Mouse (Mus musculus) regulatory T cell (primary cell): ENCODE measurements at regions not wholly inside any gene's neighbourhood (a gene's known extent, or its start where the extent isn't known, plus 50 kb on each side); places are given as distances from the start of the nearest gene placed in this dataset.

Experiments
- in situ Hi-C: fragments of 300-600 bp; cut with MboI, MseI; formaldehyde crosslinking; loops from one replicate; pipeline ENCODE4 v1.15.1; 2025; ENCODE audit warnings: high pct_unique_total_duplicates

DNA sequence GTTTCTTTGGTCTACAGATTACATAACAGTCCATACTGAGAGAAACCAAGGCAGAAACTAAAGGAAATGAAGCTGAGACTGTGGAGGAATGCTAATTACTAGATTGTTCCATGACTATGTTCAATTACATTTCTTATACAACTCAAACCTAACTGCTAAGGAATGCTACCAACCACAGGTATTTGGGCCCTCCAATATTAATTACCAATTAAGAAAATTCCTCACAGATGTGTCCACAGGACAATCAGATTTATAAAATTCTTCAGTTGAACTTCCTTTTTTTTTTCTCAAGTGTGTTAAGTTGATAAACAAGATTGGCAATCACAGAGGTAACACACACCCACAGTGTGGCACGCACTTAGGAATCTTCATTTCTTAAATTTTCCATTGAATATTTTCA is 196.8 kb upstream of the A730009L09Rik start:
- in situ Hi-C loops, result no loop called here

DNA sequence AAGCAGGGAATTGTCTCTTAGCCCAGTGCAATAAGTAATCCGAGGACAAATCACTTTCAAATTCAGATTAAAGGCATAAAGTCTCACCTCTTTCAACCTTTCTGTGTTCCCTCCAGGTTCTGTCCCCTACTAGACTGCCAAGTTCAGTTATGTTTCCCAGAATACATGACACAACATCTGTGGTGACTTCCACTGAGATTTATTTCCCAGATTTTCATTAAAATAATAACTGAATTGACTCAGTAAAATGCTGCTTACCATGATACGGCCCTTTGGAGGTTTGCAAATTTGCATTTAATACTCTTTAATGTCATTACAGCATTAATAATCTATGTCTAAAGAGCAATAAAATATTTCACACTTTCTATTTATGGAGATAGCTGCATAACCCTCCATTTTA is 193.4 kb upstream of the A730009L09Rik start:
- in situ Hi-C loops, result no loop called here

DNA sequence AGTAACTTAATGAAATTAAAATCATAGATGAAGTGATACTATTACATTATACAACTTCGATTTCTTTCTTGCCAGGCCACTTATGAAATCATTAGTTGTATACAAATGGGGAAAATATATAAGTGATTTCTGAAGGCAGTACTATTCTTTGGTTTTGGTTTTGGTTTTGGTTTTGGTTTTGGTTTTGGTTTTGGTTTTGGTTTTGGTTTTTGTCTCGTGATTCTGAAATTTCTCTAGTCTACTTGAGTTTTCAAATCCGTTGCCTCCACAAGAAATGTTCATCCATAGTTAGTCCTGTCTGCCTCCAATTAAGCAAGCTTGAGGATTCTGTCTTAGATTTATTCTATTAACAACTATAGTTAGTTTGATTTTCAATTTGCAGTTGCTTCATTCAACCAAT is 184.6 kb upstream of the A730009L09Rik start:
- in situ Hi-C loops, result no loop called here

DNA sequence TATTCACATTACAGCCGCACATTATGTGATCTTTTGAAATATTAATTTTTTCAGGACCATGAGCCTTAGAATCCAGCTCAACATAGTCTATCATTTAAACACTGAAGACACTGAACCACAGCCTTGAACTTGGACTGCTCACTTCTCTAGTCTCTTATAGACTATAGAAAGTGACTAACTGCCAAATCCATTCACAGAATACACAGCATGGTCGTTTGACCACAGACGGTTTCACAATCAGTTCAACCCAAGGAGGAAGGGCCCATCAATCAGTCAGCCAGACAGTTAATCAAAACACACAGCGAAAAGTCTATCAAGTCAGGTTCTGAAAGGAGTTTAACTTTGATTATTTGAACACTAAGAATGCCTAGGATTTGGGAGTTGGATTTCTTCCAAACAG is 168.8 kb upstream of the A730009L09Rik start:
- in situ Hi-C loops, result no loop called here

DNA sequence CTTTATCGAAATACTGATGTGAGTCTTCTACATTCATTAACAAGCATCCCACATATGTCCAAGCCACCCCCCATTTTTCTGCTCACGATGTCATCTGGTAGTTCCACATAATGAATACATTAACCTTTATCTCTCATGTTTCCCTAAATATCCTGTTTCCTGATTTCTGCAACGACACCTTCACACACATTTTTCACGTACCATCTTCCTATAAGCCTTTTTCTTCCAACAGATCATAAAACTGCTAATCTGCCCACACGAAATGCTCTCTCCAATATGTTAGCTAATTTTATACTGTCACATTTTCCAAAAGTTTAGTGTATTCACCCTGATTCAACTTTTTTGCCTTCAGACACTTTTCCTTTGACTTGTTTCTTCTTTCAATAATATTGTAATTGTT is 159.8 kb upstream of the A730009L09Rik start:
- in situ Hi-C loops, result no loop called here

DNA sequence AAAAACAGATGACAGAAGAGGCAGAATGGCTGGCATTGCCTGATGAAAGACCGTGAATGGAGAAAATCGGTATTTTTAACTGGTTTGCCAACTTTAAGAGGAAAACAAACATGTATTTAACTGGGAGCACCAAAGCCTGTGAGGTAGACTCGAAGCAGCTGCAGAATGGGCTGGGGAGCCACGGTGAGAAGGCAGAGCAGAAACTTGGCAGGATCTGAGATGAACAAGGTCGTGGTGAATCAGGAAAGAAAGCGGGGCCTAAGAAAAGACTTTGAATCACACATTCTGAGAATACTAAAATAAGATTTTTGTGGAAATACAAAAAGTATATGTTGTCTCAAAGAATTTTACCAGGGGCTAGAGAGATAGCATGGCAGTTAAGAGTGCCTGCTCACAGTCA is 149.0 kb upstream of the A730009L09Rik start:
- in situ Hi-C loops, result no loop called here

DNA sequence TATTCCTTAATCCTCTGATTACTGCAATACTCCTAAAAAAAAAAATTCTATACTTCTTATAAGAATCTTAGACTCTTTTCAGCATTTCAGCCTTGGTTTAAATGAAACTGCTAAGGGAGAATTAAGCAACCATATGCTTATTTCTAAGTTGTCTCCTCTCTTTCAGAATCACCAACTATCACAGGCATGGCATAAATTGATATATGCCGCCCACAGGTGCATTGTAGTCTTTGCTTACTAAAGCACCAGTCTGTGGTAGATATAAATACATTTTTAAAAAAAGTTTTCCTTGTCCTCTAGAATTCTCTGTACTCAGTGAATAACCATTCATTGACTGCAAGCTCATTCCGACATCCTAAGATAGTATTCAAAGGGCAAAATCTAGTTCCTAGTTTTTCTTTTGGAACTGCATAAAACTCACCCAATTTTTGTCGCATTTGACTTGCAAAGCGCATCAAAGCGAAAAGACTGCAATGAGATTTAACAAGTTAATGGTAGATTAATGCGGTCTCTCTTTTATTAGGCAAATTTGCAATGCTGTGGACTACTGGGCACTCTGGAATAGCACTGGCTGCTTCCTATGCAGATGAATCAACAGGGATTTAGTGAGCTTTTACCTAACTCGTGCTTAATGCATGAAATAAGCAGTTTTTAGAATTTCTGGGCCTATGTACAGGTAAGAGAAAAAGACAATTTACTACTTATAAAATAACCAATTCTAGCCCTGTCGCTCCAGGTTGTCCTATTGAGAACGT is 145.8 kb upstream of the A730009L09Rik start:
- in situ Hi-C loops, result no loop called here

DNA sequence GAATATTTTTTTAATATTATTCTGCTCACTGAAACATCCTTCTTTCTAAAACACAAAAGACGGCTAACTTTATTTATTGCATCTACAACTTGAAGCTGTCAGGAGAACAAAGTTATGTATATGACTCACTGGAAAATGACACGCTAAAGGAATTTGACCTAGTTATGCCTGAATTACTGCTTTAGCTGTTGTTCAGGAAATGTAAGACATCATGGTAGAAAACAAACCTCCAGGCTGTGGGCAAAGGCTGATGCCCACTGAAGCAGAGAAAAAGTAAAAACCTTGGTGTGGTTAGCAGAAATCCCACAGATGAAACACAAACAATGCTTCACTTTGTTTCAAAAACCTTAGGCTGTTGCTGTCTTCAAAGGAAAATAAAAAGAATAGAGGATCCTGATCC is 136.5 kb upstream of the A730009L09Rik start:
- in situ Hi-C loops, result no loop called here

DNA sequence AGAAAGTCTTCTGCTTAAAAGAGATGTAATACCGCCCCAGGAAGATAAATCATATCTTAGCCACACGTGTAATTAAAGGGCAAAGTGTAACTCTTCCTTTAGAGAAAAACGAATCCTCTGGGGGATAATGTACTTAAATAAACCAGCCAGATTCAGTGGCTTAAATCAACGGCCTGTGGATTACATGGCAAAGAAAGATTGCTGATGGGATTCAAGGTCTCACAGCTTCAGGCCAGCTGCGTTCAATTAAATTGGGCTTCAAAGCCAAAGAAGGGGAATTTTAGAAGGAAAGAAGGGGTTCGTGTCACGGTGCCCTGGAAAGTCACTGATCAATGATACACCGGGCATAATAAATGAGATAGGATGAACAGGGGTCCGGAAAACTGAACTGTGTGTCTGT is 123.2 kb upstream of the A730009L09Rik start:
- in situ Hi-C loops, result no loop called here

DNA sequence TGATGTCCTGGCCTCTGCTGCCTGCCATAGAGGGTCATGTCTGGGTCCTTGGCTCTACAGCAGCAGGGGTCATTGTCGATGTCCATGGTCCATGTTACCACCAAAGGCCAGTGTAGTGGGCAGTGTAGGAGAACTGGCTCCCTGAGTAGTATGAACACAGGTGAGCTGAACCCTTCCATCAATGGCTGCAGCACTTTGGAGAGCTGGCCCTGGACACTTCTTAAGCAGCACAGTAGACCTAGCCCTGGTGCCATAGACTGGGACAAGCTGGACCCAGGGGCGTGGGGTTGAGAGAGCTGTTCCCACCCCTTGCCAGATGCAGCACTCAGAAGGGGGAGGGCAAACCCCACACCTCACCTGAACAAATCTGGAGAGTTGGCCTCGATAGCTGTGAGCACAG is 120.0 kb upstream of the A730009L09Rik start:
- in situ Hi-C loops, result no loop called here

DNA sequence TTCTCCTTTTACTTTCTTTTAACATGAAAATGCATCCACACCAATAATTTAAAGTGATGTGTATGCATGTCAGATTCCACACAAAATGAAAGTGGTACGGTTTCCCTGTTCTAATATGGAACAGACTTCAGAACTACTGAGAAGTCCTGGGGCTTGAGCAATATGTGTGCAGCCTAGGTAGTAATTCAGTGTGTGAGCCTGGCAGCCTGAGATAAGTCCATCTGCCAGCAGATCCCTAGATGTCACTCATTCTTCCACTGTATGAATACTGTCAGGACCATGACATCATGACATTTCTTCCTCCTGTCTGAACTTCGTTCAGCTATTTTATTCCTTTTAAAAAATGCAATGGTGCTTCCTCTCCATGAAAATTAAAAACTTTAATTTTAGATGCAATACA is 93.3 kb upstream of the A730009L09Rik start:
- in situ Hi-C loops, result loop anchor here (5.0 kb wide), 1 partner anchor 726 kb away; no protein-coding TSS in a partner anchor

DNA sequence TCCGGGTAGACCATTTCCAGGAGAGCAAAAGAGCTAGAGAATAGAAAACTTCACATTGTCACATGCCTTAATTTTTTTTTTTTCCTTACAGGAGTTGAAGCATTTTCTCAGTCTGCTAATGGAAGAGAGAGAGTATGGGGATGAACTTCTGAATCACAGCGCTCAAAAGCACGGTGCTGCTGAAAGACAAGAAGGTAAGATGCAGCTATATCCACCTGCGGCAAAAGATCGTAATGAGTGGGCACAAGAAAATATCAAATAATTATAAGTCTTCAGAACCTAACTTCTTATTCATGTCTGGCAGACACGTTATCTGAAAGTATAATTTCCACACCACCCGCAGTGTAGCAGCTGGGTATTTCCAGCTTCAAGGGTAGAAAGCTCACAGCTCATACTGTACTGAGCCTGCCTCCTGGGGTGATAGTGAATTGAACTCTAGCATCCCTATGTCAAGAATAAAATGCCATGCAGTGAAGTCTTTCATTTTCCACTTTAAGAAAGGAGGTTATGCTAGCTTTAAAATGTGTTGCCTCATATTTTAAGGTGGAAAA is 87.9 kb upstream of the A730009L09Rik start:
- in situ Hi-C loops, result no loop called here

DNA sequence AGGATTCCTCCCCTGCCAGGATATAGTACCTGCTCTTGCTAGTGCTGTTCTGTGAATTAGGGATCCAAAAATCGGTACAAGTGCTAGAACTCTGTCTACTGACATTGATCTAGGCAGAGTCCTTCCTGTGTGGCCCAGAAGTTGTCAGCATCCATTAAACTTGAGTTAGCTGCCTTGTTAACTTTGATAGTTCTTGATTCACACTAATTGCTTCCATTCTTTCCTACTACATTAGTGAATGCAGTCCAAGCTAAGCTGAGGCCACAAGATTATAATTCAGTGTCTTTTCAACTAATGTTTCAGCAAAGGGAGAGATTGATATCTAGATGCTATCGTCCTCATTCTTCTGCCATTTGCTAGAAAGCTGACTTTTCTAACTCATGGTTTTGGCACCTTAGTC is 58.3 kb upstream of the A730009L09Rik start:
- in situ Hi-C loops, result loop anchor here (10.0 kb wide), 2 partner anchors 442 to 958 kb away; no protein-coding TSS in a partner anchor

DNA sequence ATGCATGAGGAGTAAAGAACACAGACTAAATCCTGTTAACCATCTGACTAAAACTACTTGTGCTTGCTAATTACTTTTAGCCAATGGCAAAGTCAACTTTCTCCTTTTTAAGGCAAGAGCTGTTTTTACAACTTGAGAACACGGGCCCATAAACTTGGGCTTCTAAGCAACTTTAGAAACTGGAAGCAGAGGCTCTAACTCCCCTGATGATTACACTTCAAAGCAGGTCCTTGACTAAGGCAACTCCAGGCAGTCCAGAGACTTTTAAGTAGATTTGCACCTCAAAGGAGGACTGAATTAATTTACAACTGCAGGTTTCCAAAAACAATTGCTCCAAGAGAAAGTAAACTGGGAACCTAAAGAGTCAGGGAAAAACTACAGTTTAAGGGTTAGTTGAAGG is 52.8 kb upstream of the A730009L09Rik start:
- in situ Hi-C loops, result no loop called here
